Mouse (Mus musculus) heart, embryonic 14.5 days (tissue): ENCODE measurements around the gene Bcas1. TPM values are rescaled to one million over a fixed set of nuclear protein-coding genes. Genes with fewer than 3 reads are reported as not detected.
A peak's percentile ranks its signal among the peaks of the same experiment; 100 is the strongest.

Source experiments
- ATAC-seq: fragments of 200-750 bp; cut with Nextera tagmentation; 2 replicates; pipeline ENCODE4 v1.8.0; 2017; ENCODE audit warnings: low read depth, moderate TSS enrichment; ENCODE audit not compliant: insufficient number of reproducible peaks, insufficient read depth, low FRiP score
- H3K27ac ChIP-seq, 2 experiments: fragments of 200-500 bp in 1 of 2; fragments of 300-500 bp in 1 of 2; sonication (generic) in 1 of 2; replicated peaks in 1 of 2; 2 replicates each; pipeline ENCODE4 v1.5.1; 2012 to 2014; ENCODE audit warnings: low read depth in 2 of 2, low read length in 2 of 2, control low read depth in 1 of 2, mild to moderate bottlenecking in 1 of 2, mixed read lengths in 1 of 2; ENCODE audit not compliant: control insufficient read depth in 1 of 2, insufficient read depth in 1 of 2
- H3K27me3 ChIP-seq: fragments of 300-500 bp; sonication (generic); 2 replicates; pipeline ENCODE4 v1.6.1; 2014; ENCODE audit warnings: mild to moderate bottlenecking, low read length, control low read depth; ENCODE audit not compliant: control insufficient read depth, insufficient read depth
- H3K36me3 ChIP-seq: fragments of 300-500 bp; sonication (generic); 2 replicates; pipeline ENCODE4 v1.6.1; 2014; ENCODE audit warnings: mild to moderate bottlenecking, control low read depth, low read length, mixed read lengths; ENCODE audit not compliant: control insufficient read depth, insufficient read depth
- H3K4me1 ChIP-seq, 2 experiments: fragments of 200-500 bp in 1 of 2; fragments of 300-500 bp in 1 of 2; sonication (generic) in 1 of 2; 2 replicates each; pipeline ENCODE4 v1.6.1; 2012 to 2014; ENCODE audit warnings: low read length in 2 of 2, control low read depth in 1 of 2, mixed read lengths in 1 of 2; ENCODE audit not compliant: control insufficient read depth in 2 of 2, insufficient read depth in 2 of 2
- H3K4me2 ChIP-seq: fragments of 300-500 bp; sonication (generic); 2 replicates; pipeline ENCODE4 v1.6.1; 2014; ENCODE audit warnings: mild to moderate bottlenecking, low read length
- H3K4me3 ChIP-seq, 2 experiments: fragments of 200-500 bp in 1 of 2; fragments of 300-500 bp in 1 of 2; sonication (generic) in 1 of 2; 2 replicates each; pipeline ENCODE4 v1.5.1; 2012 to 2014; ENCODE audit warnings: low read length in 2 of 2, mild to moderate bottlenecking in 2 of 2, control low read depth in 1 of 2, low read depth in 1 of 2, moderate library complexity in 1 of 2; ENCODE audit not compliant: control insufficient read depth in 1 of 2, insufficient read depth in 1 of 2
- H3K9ac ChIP-seq: fragments of 300-500 bp; sonication (generic); 2 replicates; pipeline ENCODE4 v1.6.1; 2014; ENCODE audit warnings: mild to moderate bottlenecking, low read length
- H3K9me3 ChIP-seq: fragments of 300-500 bp; sonication (generic); 2 replicates; pipeline ENCODE4 v1.6.1; 2016; ENCODE audit warnings: low read length, control low read depth; ENCODE audit not compliant: control insufficient read depth
- WGBS: fragments of 180-500 bp; shearing (Covaris S2); extraction: QIAGEN DNeasy Blood & Tissue Kit; methylation state at CpG from one replicate; pipeline ENCODE4 v1.1.7; 2014; 5-methylcytosine and 5-hydroxymethylcytosine counted together
- polyA plus RNA-seq: library from polyadenylated mRNA; unstranded; fragments of >200 nt; fragmentation: Nextera tagmentation; extraction: Ambion mirVana; gene quantifications from 2 replicates; pipeline ENCODE4 v1.2.1, GENCODE M21; 2014

Gene Bcas1
- polyA plus RNA-seq, 1 experiment from 2014 or later: 0.43 TPM

- Histone ChIP-seq H3K4me1 (no peaks in the 10 kb centered on the region), H3K9me3 (no peaks in the 10 kb centered on the region), H3K9ac (no peak overlapping the region), H3K27me3 (peaks cover 8% of the 10 kb centered on the region; the same call in 1 of the 2 replicates), H3K4me2 (no peak overlapping the region), H3K36me3 (no peaks in the 10 kb centered on the region), H3K27ac (no peak overlapping the region), H3K4me3 (no peak overlapping the region)
- WGBS: 26% methylated on average over 4 of the region's 4 CpGs
- ATAC-seq: no peak
Observed at GRCm38 (mm10) chr2:170421924-170422323, 5.7 kb downstream of the Bcas1 start.

GRCm38 (mm10) chr2:170418748-170419147, 8.9 kb downstream of the Bcas1 start:
- Histone ChIP-seq H3K4me2 (no peak overlapping the region), H3K27me3 (peaks cover 11% of the 10 kb centered on the region; the same call in 1 of the 2 replicates), H3K36me3 (no peaks in the 10 kb centered on the region), H3K9me3 (no peaks in the 10 kb centered on the region), H3K4me3 (no peak overlapping the region), H3K9ac (no peak overlapping the region), H3K4me1 (no peaks in the 10 kb centered on the region), H3K27ac (no peak overlapping the region)
- WGBS: 40% methylated on average over 10 of the region's 10 CpGs
- no peak for ATAC-seq

DNA sequence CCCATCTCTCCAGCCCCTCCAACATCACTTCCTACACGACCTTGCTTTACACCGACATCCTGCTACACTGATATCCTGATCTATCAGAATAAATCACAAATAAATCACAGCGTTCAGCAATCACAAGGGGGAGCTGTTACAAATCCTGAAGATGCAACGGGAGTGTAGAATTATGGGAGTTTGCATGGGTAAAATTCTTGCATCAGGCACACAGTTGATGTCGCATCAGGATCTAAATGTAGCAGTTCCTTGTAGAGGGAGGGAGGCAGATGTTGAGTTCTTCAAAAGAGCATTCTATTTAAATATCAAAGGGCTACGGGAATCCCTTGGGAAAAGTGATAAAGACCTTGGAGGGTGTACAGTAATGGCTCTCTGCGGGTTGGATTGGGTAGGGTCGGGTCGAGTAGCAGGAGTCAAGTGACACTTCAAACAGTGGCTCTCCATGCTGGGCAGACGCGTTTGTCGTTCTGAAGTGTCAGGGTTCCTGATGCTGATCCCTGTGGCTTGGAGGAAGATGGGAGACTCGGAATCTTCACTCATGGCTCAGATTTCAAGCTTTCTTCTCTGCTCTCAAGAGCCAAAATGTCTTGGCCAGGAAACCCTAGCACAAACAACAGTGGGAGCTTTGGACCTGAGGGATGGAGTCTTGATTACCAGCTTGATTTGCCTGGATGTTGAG, 16.0 kb downstream of the Bcas1 start:
- peak overlapping the region; percentile 3 to 10; a peak in 3 of 4 replicates for H3K4me3 ChIP-seq
- H3K27ac ChIP-seq: no peak overlapping the region
- no peak for ATAC-seq
- H3K9me3 ChIP-seq: no peaks in the 10 kb centered on the region
- H3K4me2 ChIP-seq: peak overlapping the region; percentile 34
- no peak overlapping the region for H3K9ac ChIP-seq
- H3K4me1 ChIP-seq: peaks cover 0 to 2% of the 10 kb centered on the region in 2 experiments; a peak in 1 of 4 replicates
- peaks cover 51% of the 10 kb centered on the region for H3K27me3 ChIP-seq
- no peaks in the 10 kb centered on the region for H3K36me3 ChIP-seq
- 3% methylated on average over 13 of the region's 13 CpGs for WGBS

- no peak overlapping the region for H3K27ac ChIP-seq
- H3K4me2 ChIP-seq: peak overlapping the region; percentile 34
- H3K36me3 ChIP-seq: no peaks in the 10 kb centered on the region
- H3K27me3 ChIP-seq: peaks cover 49% of the 10 kb centered on the region
- H3K4me3 ChIP-seq: peak overlapping the region; percentile 3 to 10; a peak in 3 of 4 replicates
- H3K9me3 ChIP-seq: no peaks in the 10 kb centered on the region
- no peak for ATAC-seq
- peaks cover 0 to 2% of the 10 kb centered on the region in 2 experiments; a peak in 1 of 4 replicates for H3K4me1 ChIP-seq
- H3K9ac ChIP-seq: no peak overlapping the region
- WGBS: 16% methylated on average over 23 of the region's 23 CpGs
Observed at GRCm38 (mm10) chr2:170410677-170411489, 16.8 kb downstream of the Bcas1 start.

GRCm38 (mm10) chr2:170406438-170406837, 21.2 kb downstream of the Bcas1 start:
- Histone ChIP-seq H3K27ac (no peak overlapping the region), H3K27me3 (peaks cover 40% of the 10 kb centered on the region), H3K4me1 (peaks cover 0 to 2% of the 10 kb centered on the region in 2 experiments; a peak in 2 of 4 replicates), H3K9me3 (no peaks in the 10 kb centered on the region), H3K36me3 (no peaks in the 10 kb centered on the region), H3K4me3 (no peak overlapping the region), H3K9ac (no peak overlapping the region), H3K4me2 (no peak overlapping the region)
- WGBS: 64% methylated on average over 14 of the region's 14 CpGs
- ATAC-seq: no peak

- 29% methylated on average over 18 of the region's 18 CpGs for WGBS
- H3K27ac ChIP-seq: no peak overlapping the region
- H3K9me3 ChIP-seq: no peaks in the 10 kb centered on the region
- peaks cover 25% of the 10 kb centered on the region for H3K27me3 ChIP-seq
- no peak overlapping the region for H3K4me3 ChIP-seq
- ATAC-seq: no peak
- H3K36me3 ChIP-seq: no peaks in the 10 kb centered on the region
- H3K9ac ChIP-seq: no peak overlapping the region
- H3K4me2 ChIP-seq: no peak overlapping the region
- H3K4me1 ChIP-seq: peaks cover 7 to 12% of the 10 kb centered on the region in 2 experiments
Observed at GRCm38 (mm10) chr2:170404781-170405573, 22.7 kb downstream of the Bcas1 start.

DNA sequence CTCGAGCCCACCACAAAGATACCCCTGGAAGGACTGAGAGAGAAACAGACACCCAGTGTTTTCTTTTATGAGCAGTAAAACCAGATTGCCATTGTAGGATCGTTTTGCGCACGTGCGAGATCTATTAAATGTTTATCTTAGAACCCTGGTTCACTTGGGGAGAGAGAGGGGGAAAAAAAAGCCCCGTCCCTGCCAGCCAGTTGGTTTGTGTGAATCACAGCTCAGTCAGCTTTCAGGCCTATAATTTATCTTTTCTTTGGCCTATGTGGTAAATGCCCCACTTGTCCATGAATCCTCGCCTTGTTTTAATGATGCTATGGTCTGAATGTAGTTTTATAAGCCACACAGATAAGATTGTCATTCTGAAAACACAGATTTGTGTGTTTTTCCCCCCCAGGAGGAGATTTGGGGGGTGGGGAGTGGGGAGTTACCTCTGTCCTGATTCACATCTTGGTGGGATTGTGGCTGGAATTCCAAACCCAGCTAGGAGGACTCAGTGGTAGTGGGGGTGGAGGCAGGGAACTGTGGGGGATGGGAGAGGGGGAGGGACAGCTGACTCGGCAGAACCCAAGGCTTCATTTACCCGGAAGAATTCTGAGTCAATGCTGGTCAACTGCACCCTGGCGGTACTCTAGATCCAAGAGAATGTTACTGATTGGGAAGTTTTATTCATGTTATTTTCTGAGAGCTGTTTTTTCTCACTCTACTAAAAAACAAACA, 23.8 kb downstream of the Bcas1 start:
- Histone ChIP-seq H3K27me3 (peaks cover 14% of the 10 kb centered on the region), H3K27ac (no peak overlapping the region), H3K9me3 (no peaks in the 10 kb centered on the region), H3K4me3 (no peak overlapping the region), H3K36me3 (no peaks in the 10 kb centered on the region), H3K9ac (no peak overlapping the region), H3K4me2 (no peak overlapping the region), H3K4me1 (peaks cover 7 to 12% of the 10 kb centered on the region in 2 experiments)
- 46% methylated on average over 10 of the region's 10 CpGs for WGBS
- no peak for ATAC-seq
